Mouse (Mus musculus): Measurements from ENCODE around the gene Gm14418. TPM values are rescaled to one million over a fixed set of nuclear protein-coding genes. Genes with fewer than 3 reads are reported as not detected.
"Not testable (repeated sequence)": the region's sequence is repeated elsewhere in the genome, so short reads cannot be mapped to it uniquely, and the experiment has no call there.

Gm14418 gene
- 2.4 and 3.3 TPM in 2 replicates for polyA plus RNA-seq (2016; fragmentation: Nextera tagmentation; extraction: Ambion mirVana)

GRCm38 (mm10) chr2:177398096-177398495 lies at the start of gene Gm14418:
Gene Gm14418 (minus strand): TSS chr2:177398320.
- H3K27ac ChIP-seq; H3K4me1 ChIP-seq; ATAC-seq; H3K27me3 ChIP-seq (replicated peaks); H3K9me3 ChIP-seq (replicated peaks); H3K36me3 ChIP-seq; H3K9ac ChIP-seq: not testable (repeated sequence)
- Histone ChIP-seq H3K4me3 (peak within 1 kb of the TSS; percentile 44), H3K4me2 (peak within 1 kb of the TSS; percentile 32; the same call in 1 of the 2 replicates)
- 19% methylated on average over 6 of the region's 6 CpGs for WGBS (ENCODE audit: insufficient replicate concordance)

Other genes with a start within 250 kb of the Gm14418 start
- 5.2 and 6.1 TPM in 2 replicates for gene Gm14410, start 191.9 kb downstream of the Gm14418 start, polyA plus RNA-seq (2016; fragmentation: Nextera tagmentation; extraction: Ambion mirVana)
- not detected in 2 replicates for gene Gm14409, start 131.3 kb downstream of the Gm14418 start, polyA plus RNA-seq (2016; fragmentation: Nextera tagmentation; extraction: Ambion mirVana)
- not detected in 2 replicates for gene Gm14412, start 74.0 kb downstream of the Gm14418 start, polyA plus RNA-seq (2016; fragmentation: Nextera tagmentation; extraction: Ambion mirVana)
- gene Zfp970, start 66.4 kb upstream of the Gm14418 start, polyA plus RNA-seq (2016; fragmentation: Nextera tagmentation; extraction: Ambion mirVana) = 3.8 and 5.1 TPM in 2 replicates
- 1.8 and 2.5 TPM in 2 replicates for gene Gm14403, start 99.9 kb upstream of the Gm14418 start, polyA plus RNA-seq (2016; fragmentation: Nextera tagmentation; extraction: Ambion mirVana)
- not detected in 2 replicates for gene Gm14406, start 179.9 kb upstream of the Gm14418 start, polyA plus RNA-seq (2016; fragmentation: Nextera tagmentation; extraction: Ambion mirVana)

Data from liver, embryonic 12.5 days (tissue).